Mouse (Mus musculus) skeletal muscle tissue, adult 2 months (tissue): ENCODE data around the gene Olfr504.
"Not testable (repeated sequence)": the region's sequence is repeated elsewhere in the genome, so short reads cannot be mapped to it uniquely, and the experiment has no call there.

Experiments used
- DNase-seq: peaks from one replicate; pipeline ENCODE4 v3.0.0-alpha.2; 2012; ENCODE audit warnings: low read depth, low spot score

Olfr504 gene

DNA sequence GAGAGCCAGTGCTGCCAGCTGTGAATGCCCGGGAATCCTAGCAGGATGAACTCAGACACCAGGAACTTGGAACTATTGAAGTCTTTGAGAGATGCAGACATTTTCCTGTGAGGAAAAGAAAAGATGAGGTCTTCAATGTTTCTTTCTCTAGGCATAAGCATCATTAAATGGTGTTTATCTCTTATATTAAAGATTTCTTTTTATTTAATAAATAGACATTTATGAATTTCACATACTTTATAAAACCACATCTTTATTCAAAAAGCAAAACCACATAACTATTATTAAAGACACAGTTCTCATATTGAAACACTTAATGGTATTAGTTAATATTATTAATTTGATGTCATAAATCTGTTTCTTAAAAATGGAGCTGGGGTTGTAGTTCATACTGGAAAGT lies at the start of gene Olfr504:
Gene Olfr504, minus strand, starts transcription at position 101 of the 400 bp plus-strand sequence.
- no peak for DNase-seq

- DNase-seq, result no peak
Observed at GRCm38 (mm10) chr7:108614110-108614509, 48.5 kb upstream of the Olfr504 start.

DNA sequence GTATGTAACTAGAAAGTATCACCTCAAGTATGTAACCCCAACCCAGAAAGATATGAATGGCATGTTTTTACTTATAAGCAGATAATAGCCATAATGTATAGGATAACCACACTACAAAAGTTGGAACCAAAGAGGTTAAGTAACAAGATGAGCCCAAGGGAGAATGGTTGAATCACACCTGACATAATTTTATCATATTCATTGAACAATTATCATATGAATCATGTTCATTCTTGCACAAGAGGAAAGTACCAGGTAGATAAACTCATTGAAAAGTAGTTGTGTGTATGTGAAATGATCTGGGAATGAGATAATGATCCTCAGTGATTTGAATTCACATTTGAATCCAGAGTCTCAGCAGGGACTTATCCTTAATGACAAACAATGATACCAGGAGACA lies 44.9 kb upstream of the Olfr504 start, which contains the start of gene Olfr506:
Gene Olfr506, plus strand, starts transcription at position 301 of the 400 bp plus-strand sequence.
- no peak for DNase-seq

DNA sequence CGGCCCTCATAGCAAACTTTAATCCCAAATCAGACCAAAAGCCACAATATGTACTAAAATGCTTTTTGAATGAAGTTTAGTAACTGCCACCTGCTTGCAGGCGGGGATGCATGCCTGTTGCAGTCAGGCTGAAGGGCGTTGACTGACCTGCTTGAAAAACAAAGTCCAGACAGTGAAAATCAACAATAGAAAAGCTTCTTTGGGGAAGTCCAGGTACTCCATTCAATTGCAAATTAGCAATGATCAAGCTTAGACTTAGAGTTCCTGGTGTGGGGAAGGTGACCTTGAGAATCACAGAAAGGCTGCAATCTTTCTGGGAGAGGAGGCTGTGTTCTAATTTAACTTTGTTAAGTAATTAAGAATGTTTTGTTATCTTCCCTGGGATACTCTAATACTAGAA lies 36.3 kb upstream of the Olfr504 start:
- not testable (repeated sequence) for DNase-seq

DNA sequence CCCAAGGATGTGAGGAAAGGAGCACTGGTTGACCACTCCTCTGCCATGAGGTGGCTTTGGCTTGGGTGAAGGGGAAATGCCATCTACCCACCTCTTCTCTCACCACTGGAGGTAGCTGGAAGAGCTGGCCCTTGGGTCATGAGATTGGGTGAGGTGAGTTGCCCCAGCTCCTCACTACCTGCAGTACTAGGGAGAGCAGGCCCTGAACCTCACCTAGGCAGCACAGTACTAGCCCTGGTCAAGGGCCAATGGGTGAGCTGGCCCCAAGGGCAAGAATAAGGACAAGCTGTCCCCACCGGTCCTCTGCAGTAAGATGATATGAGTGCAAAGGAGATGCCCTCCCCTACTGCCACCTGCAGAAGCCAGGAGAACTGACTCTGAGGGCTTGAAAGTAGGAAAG lies 24.2 kb upstream of the Olfr504 start:
- no peak for DNase-seq

DNA sequence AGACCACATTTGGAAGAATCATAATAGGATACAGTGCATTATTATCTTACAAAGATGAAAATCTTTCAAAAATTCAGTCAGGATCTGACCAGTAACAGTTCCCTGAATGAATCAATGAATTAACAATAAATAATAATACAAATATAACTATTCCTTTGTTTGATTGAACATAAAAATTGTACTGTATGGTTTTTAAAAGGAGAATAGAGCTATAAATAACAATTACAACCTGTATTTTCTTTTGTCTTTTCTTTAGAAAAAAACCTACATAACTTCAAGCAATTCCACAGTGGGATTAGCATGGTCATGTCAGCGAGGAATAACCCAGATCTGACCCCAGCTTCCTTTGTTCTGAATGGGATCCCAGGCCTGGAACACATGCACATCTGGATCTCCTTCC lies 21.4 kb downstream of the Olfr504 start, which contains the start of gene Olfr503:
Gene Olfr503, plus strand, starts transcription at position 301 of the 400 bp plus-strand sequence.
- not testable (repeated sequence) for DNase-seq

DNA sequence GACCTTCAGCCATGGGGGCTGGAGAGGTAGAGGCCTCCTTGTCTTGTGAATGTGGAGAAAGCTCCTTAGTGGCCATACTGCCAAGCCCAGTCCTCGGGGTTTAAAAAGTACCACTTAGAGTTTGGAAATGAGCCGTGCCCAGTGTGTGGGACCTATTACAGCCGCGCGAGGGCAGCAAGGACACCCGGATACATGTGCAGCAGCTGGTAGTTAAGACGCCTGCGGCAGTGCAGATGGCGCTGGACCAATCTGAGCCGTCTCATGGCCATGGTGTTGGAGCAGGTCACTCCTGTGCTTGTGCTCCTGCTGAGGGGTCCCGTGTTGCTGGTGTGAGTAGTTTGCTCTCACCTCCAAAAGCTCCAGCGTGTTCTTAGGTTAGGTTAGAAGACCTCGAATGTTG lies 23.2 kb downstream of the Olfr504 start:
- DNase-seq, result no peak

- no peak for DNase-seq
Observed at GRCm38 (mm10) chr7:108524965-108525364, 40.6 kb downstream of the Olfr504 start, which contains the start of gene Olfr502. Olfr502 (minus strand) TSS chr7:108525065.
